Mouse (Mus musculus) heart, postnatal 0 days (tissue): ENCODE measurements around the gene Dhx36.

Experiments
- CTCF ChIP-seq: IDR thresholded peaks from 2 replicates; pipeline ENCODE4 v1.5.1; 2016; ENCODE audit warnings: antibody characterized with exemption, control low read depth, low read depth
- EP300 ChIP-seq: IDR thresholded peaks from 2 replicates; pipeline ENCODE4 v1.6.1; 2016; ENCODE audit warnings: antibody characterized with exemption, low read depth

DNA sequence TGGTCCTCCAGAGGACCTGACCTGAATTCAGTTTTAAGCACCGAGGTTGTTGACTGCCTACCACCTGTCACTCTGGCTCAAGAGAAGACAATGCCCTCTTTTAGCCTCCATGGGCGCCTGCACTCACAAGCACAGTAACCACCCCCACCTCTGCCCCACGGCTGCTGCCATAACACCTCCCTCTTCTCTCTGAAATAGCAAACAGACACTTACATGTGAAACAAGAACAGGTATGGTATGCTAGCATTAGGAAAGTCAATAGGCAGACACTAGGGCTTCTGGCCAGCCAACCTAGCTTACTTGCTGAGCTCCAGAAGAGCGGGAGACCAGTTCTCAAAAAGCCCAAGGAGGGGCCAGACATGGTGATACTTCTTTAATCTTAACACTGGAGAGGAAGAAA is 7.5 kb downstream of the Dhx36 start:
- no peak for TF ChIP-seq CTCF
- no peak for TF ChIP-seq EP300
